ENCODE assay signal across 8 mouse cellular contexts in the genomic region with DNA sequence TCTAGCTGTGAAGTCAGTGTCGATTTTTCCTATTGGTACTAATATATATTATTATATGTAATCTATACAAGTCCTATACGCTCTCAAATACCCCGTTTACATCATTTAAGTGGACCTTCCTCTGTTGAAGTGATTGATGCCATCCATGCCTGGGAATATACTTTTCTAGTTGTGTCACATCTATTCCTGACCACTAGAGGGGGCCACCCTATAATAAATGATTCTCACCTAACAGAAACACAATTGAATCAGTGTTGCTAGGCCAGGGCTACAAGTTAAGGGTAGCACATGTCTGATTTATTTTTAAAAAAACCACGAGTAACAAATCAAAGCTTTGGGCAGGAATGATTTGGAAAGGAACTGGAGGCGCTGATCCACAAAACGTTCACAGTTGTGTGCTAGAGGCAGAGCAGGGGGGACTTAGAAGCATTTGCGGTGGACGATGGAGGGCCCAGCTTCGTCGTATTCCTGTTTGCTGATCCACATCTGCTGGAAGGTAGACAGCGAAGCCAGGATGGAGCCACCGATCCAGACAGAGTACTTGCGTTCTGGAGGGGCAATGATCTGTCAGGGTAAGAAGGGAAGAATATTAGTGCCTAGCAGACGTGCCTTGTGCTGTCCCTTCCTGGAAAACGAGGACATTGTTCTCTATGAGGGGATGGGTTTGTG. TPM values are rescaled to one million over a fixed set of nuclear protein-coding genes. Genes with fewer than 3 reads are reported as not detected.
A peak's percentile ranks its signal among the peaks of the same experiment; 100 is the strongest.
DNase-seq lines count a peak whose midpoint lies in the region; ATAC-seq and TF ChIP-seq lines count a peak whose summit lies in the region.

No protein-coding gene starts in this region.

- H3K4me1 ChIP-seq in liver, adult 2 months (ENCODE audit: control insufficient read depth, insufficient read depth, low read length): no peaks in the 10 kb centered on the region
- H3K4me1 ChIP-seq in liver, embryonic 12.5 days: no peaks in the 10 kb centered on the region
- no peaks in the 10 kb centered on the region for H3K4me1 ChIP-seq in cortical plate, adult 2 months (ENCODE audit: control insufficient read depth, insufficient read depth, low read length)
- H3K4me1 ChIP-seq in midbrain, embryonic 16.5 days (ENCODE audit: control insufficient read depth, insufficient read depth, low read length): no peaks in the 10 kb centered on the region

- no peak overlapping the region for H3K9ac ChIP-seq in liver, adult 2 months (ENCODE audit: low read depth, low read length)
- H3K9ac ChIP-seq in liver, embryonic 12.5 days: no peak overlapping the region
- no peak overlapping the region for H3K9ac ChIP-seq in midbrain, embryonic 16.5 days (ENCODE audit: low read depth, low read length)

- no peak for ATAC-seq in liver, embryonic 12.5 days
- 0 out of 2 replicates have a peak, but pooled peaks have one; percentile 6 for ATAC-seq in midbrain, embryonic 16.5 days
- no peak for ATAC-seq in cerebellum, adult (ENCODE audit: insufficient number of reproducible peaks, low FRiP score, low TSS enrichment)

- peak; percentile 57 for TF ChIP-seq CTCF in liver, adult 2 months (IDR thresholded peaks at IDR 0.05; ENCODE audit: low read depth, low read length)
- TF ChIP-seq CTCF in cortical plate, adult 2 months (IDR thresholded peaks at IDR 0.05; ENCODE audit: extremely low read depth, insufficient read depth, low read length): 0 out of 2 replicates have a peak, but pooled peaks have one; percentile 11

- no peak overlapping the region for H3K4me2 ChIP-seq in liver, embryonic 12.5 days
- H3K4me2 ChIP-seq in midbrain, embryonic 16.5 days (ENCODE audit: low read length): no peak overlapping the region

- peak; percentile 54 to 78 for DNase-seq in cerebellum, postnatal 10 days
- no peak for DNase-seq in cerebellum, adult 9-11 months
- DNase-seq in liver, adult 2 months (ENCODE audit: extremely low read depth, low read depth, low spot score): peak; percentile 24
- no peak for DNase-seq in ovary, postnatal 14 days (ENCODE audit: low spot score)

- 72% methylated on average over 15 of the region's 15 CpGs for WGBS in liver, adult 2 months
- WGBS in liver, embryonic 12.5 days (ENCODE audit: insufficient replicate concordance): 57% methylated on average over 15 of the region's 15 CpGs
- WGBS in midbrain, embryonic 16.5 days: 62% methylated on average over 15 of the region's 15 CpGs

- no peaks in the 10 kb centered on the region for H3K9me3 ChIP-seq in liver, embryonic 12.5 days (replicated peaks)
- H3K9me3 ChIP-seq in midbrain, embryonic 16.5 days (replicated peaks; ENCODE audit: control insufficient read depth, low read length, poor library complexity, severe bottlenecking): no peaks in the 10 kb centered on the region

- H3K79me2 ChIP-seq in liver, adult 2 months (ENCODE audit: control insufficient read depth, insufficient read depth, low read length): no peaks in the 10 kb centered on the region

- no peak for TF ChIP-seq POLR2A in liver, adult 2 months (IDR thresholded peaks at IDR 0.05; ENCODE audit: extremely low read depth, insufficient read depth, low read length)
- no peak for TF ChIP-seq POLR2A in cortical plate, adult 2 months (IDR thresholded peaks at IDR 0.05; ENCODE audit: extremely low read depth, insufficient read depth, low read length)

- no peak overlapping the region for H3K27ac ChIP-seq in liver, adult 2 months (replicated peaks; ENCODE audit: insufficient read depth, low read depth, low read length)
- H3K27ac ChIP-seq in liver, embryonic 12.5 days: no peak overlapping the region
- H3K27ac ChIP-seq in cortical plate, adult 2 months (ENCODE audit: insufficient read depth, low read length): no peak overlapping the region
- H3K27ac ChIP-seq in midbrain, embryonic 16.5 days (ENCODE audit: low read length): no peak overlapping the region

- H3K27me3 ChIP-seq in liver, adult 2 months (ENCODE audit: control insufficient read depth, insufficient read depth, low read length): no peaks in the 10 kb centered on the region
- no peaks in the 10 kb centered on the region for H3K27me3 ChIP-seq in liver, embryonic 12.5 days (replicated peaks)
- H3K27me3 ChIP-seq in midbrain, embryonic 16.5 days (ENCODE audit: control insufficient read depth, insufficient read depth, low read depth, low read length): no peaks in the 10 kb centered on the region

- H3K4me3 ChIP-seq in liver, adult 2 months (ENCODE audit: insufficient read depth, low read depth, low read length): no peak overlapping the region
- H3K4me3 ChIP-seq in liver, embryonic 12.5 days: no peak overlapping the region
- no peak overlapping the region for H3K4me3 ChIP-seq in cortical plate, adult 2 months (ENCODE audit: insufficient read depth, low read length)
- H3K4me3 ChIP-seq in midbrain, embryonic 16.5 days (ENCODE audit: low read depth, low read length): no peak overlapping the region

- no peaks in the 10 kb centered on the region for H3K36me3 ChIP-seq in liver, adult 2 months (ENCODE audit: control insufficient read depth, insufficient read depth, low read length)
- peaks cover 4% of the 10 kb centered on the region; the same call in 1 of the 2 replicates for H3K36me3 ChIP-seq in liver, embryonic 12.5 days
- H3K36me3 ChIP-seq in midbrain, embryonic 16.5 days (ENCODE audit: control insufficient read depth, insufficient read depth, low read length): peaks cover 2% of the 10 kb centered on the region

RNA-seq across cellular contexts. Expression of gene Acta2, which starts 14.0 kb away (rescaled TPM):
- total RNA-seq in liver, adult 2 months (2014; rRNA removed): 2.0 and 5.2 TPM in 2 replicates
- polyA plus RNA-seq in liver, adult 2 months (2012; rRNA removed): 3.6 and 4.6 TPM in 2 replicates
- 26.4 and 31.0 TPM in 2 replicates for polyA plus RNA-seq in liver, embryonic 12.5 days (2016; fragmentation: Nextera tagmentation; extraction: Ambion mirVana)
- 34.9 and 39.0 TPM in 2 replicates for polyA plus RNA-seq in cortical plate, adult 2 months (2012; rRNA removed)
- 11.9 and 12.5 TPM in 2 replicates for polyA plus RNA-seq in midbrain, embryonic 16.5 days (2015; fragmentation: Nextera tagmentation; extraction: Ambion mirVana)

RNA-seq across cellular contexts. Expression of gene Fas, which starts 49.1 kb away (rescaled TPM):
- 20.2 and 25.5 TPM in 2 replicates for total RNA-seq in liver, adult 2 months (2014; rRNA removed)
- polyA plus RNA-seq in liver, adult 2 months (2012; rRNA removed): 3.4 and 4.9 TPM in 2 replicates
- polyA plus RNA-seq in liver, embryonic 12.5 days (2016; fragmentation: Nextera tagmentation; extraction: Ambion mirVana): 0.74 and 1.4 TPM in 2 replicates
- 2.0 and 2.8 TPM in 2 replicates for polyA plus RNA-seq in cortical plate, adult 2 months (2012; rRNA removed)
- polyA plus RNA-seq in midbrain, embryonic 16.5 days (2015; fragmentation: Nextera tagmentation; extraction: Ambion mirVana): 0.60 and 1.5 TPM in 2 replicates

RNA-seq across cellular contexts. Expression of gene Stambpl1, which starts 49.4 kb away (rescaled TPM):
- 2.1 and 3.1 TPM in 2 replicates for total RNA-seq in liver, adult 2 months (2014; rRNA removed)
- polyA plus RNA-seq in liver, adult 2 months (2012; rRNA removed): 0.76 and 0.77 TPM in 2 replicates
- polyA plus RNA-seq in liver, embryonic 12.5 days (2016; fragmentation: Nextera tagmentation; extraction: Ambion mirVana): 2.3 and 3.0 TPM in 2 replicates
- 16.4 TPM in 2 replicates for polyA plus RNA-seq in cortical plate, adult 2 months (2012; rRNA removed)
- polyA plus RNA-seq in midbrain, embryonic 16.5 days (2015; fragmentation: Nextera tagmentation; extraction: Ambion mirVana): 21.0 and 22.8 TPM in 2 replicates

Comparison
In these comparisons a context has a peak if more than half of its experiments do, and no peak if none do; other contexts are left out.
1. DNase-seq: peak in cerebellum, postnatal 10 days (2 of 2) and liver, adult 2 months (single experiment); none in cerebellum, adult 9-11 months (single experiment) and ovary, postnatal 14 days (single experiment).